Mouse (Mus musculus) right cerebral cortex, adult 18-20 months (tissue): Measurements from ENCODE around the gene Tmem131l.

Experiments used
- DNase-seq: peaks from one replicate; pipeline ENCODE4 v3.0.0; 2022; ENCODE audit warnings: mixed read lengths

The Tmem131l gene

DNA sequence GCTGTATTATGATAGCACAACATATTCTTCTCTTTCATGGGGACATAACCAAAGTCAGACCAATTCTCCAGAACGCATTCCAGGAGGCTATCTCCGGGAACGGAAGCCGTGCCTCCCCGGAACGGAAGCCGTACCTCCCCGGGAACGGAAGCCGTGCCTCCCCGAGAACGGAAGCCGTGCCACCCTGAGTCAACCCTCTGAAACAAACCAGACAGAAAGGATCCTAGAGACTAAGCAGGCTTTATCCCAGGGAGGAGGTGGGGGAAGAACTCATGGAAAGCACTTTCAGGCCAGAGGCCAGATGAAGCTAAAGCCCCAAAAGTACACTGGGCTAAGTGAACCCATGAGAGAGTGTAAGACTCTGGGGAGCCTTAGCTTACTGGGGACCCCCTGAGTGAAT, 182.4 kb downstream of the Tmem131l start:
- no peak for DNase-seq

DNA sequence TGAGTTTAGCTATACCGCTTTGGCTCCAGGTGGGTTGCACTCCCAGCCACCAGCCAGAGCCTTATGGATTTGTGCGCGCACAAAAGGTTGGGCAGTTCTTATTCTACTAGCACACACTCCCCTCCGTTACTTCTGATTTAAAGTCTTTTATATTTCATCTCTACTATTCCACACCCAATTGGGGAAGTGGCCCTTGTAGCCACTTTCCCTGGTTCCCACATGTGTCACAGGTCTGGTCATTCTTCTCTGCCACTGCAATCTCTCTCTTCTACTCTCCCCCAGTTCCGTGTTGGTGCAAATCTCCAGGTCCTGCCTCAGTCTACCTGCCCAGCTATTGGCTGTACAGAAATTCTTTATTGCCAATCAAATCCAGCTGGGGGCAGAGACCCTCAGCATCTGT, 184.3 kb downstream of the Tmem131l start:
- DNase-seq = no peak

DNA sequence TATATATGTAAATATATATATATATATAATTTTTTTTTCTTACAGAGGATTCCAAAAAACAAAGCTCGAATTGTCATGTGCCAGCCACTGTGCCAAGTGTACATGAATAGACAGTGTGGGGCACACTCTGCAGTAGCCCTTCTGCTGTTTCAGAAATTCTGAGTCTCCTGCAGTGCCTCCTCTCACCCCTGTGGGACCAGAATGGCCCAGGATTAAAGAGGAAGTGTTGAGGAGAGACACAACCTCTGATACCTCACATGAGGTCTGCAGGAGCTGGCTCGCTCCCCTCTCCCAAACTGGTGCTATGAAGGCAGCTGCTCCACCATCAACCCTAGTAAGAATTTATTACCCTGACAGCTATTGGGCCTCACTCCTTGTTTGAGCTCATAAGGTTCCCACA, 190.6 kb downstream of the Tmem131l start:
- DNase-seq = no peak
